Mouse (Mus musculus) MEL (cell line): ENCODE data around the gene Fut8. TPM values are rescaled to one million over a fixed set of nuclear protein-coding genes. Genes with fewer than 3 reads are reported as not detected.

Source experiments
- DNase-seq: peaks from one replicate; pipeline ENCODE4 v3.0.0; 2011; ENCODE audit warnings: low read depth, low spot score
- H3K27ac ChIP-seq: 2 replicates; pipeline ENCODE4 v1.5.1; 2012; ENCODE audit warnings: low read depth, mild to moderate bottlenecking, control low read depth, low read length, moderate library complexity; ENCODE audit not compliant: control insufficient read depth
- H3K27me3 ChIP-seq, 2 experiments: fragments of 150-350 bp in 1 of 2; sonication (generic) in 1 of 2; 2 replicates each; pipeline ENCODE4 v1.6.1; 2012; ENCODE audit warnings: low read length in 2 of 2, mild to moderate bottlenecking in 2 of 2, improper control_type of control experiment in 1 of 2, moderate library complexity in 1 of 2; ENCODE audit not compliant: insufficient read depth in 2 of 2, control insufficient read depth in 1 of 2
- H3K36me3 ChIP-seq, 2 experiments: 2 replicates each; pipeline ENCODE4 v1.6.1; 2012 to 2014; ENCODE audit warnings: low read length in 2 of 2, improper control_type of control experiment in 1 of 2, inconsistent platforms in 1 of 2, mild to moderate bottlenecking in 1 of 2; ENCODE audit not compliant: insufficient read depth in 2 of 2, control insufficient read depth in 1 of 2
- H3K4me1 ChIP-seq, 2 experiments: fragments of 150-350 bp in 1 of 2; sonication (generic) in 1 of 2; 2 replicates each; pipeline ENCODE4 v1.6.1; 2012; ENCODE audit warnings: low read length in 2 of 2, improper control_type of control experiment in 1 of 2, mild to moderate bottlenecking in 1 of 2; ENCODE audit not compliant: insufficient read depth in 2 of 2, control insufficient read depth in 1 of 2
- H3K4me3 ChIP-seq, 2 experiments: fragments of 150-350 bp in 1 of 2; sonication (generic) in 1 of 2; 2 replicates each; pipeline ENCODE4 v1.5.1; 2012; ENCODE audit warnings: low read depth in 2 of 2, low read length in 2 of 2, mild to moderate bottlenecking in 2 of 2, moderate library complexity in 2 of 2, control low read depth in 1 of 2, improper control_type of control experiment in 1 of 2; ENCODE audit not compliant: control insufficient read depth in 1 of 2, insufficient read depth in 1 of 2
- H3K79me2 ChIP-seq: 2 replicates; pipeline ENCODE4 v1.6.1; 2012; ENCODE audit warnings: mild to moderate bottlenecking, low read length, moderate library complexity; ENCODE audit not compliant: control insufficient read depth, poor library complexity, insufficient read depth
- H3K9ac ChIP-seq: 2 replicates; pipeline ENCODE4 v1.6.1; 2012; ENCODE audit warnings: low read depth, mild to moderate bottlenecking, control low read depth, low read length, moderate library complexity; ENCODE audit not compliant: control insufficient read depth, poor library complexity, severe bottlenecking
- H3K9me3 ChIP-seq: fragments of 150-350 bp; sonication (generic); replicated peaks from 2 replicates; pipeline ENCODE4 v1.6.1; 2012; ENCODE audit warnings: mild to moderate bottlenecking, low read length, improper control_type of control experiment, moderate library complexity; ENCODE audit not compliant: insufficient read depth
- CHD2 ChIP-seq: IDR thresholded peaks from 2 replicates; pipeline ENCODE4 v1.6.1; 2011; ENCODE audit warnings: low read length, improper control_type of control experiment
- CTCF ChIP-seq, 3 experiments: IDR thresholded peaks in 2 of 3; conservative IDR thresholded peaks in 1 of 3; 2 replicates each; pipeline ENCODE4 v1.5.1; 2011 to 2012; ENCODE audit warnings: low read length in 3 of 3, low read depth in 2 of 3, mild to moderate bottlenecking in 2 of 3, improper control_type of control experiment in 1 of 3, inconsistent platforms in 1 of 3, mixed read lengths in 1 of 3, moderate library complexity in 1 of 3; ENCODE audit not compliant: control insufficient read depth in 1 of 3, insufficient read depth in 1 of 3, poor library complexity in 1 of 3, severe bottlenecking in 1 of 3
- E2F4 ChIP-seq: IDR thresholded peaks from 2 replicates; pipeline ENCODE4 v1.6.1; 2011; ENCODE audit warnings: low read depth, low read length, improper control_type of control experiment, borderline replicate concordance
- ETS1 ChIP-seq: IDR thresholded peaks from 2 replicates; pipeline ENCODE4 v1.6.1; 2012; ENCODE audit warnings: low read depth, mild to moderate bottlenecking, inconsistent platforms, low read length, improper control_type of control experiment, moderate library complexity
- GATA1 ChIP-seq: IDR thresholded peaks from 2 replicates; pipeline ENCODE4 v1.6.1; 2011; ENCODE audit warnings: low read depth, low read length, improper control_type of control experiment
- HCFC1 ChIP-seq: IDR thresholded peaks from 2 replicates; pipeline ENCODE4 v1.6.1; 2012; ENCODE audit warnings: low read depth, mild to moderate bottlenecking, inconsistent platforms, low read length, improper control_type of control experiment, moderate library complexity
- MAX ChIP-seq: IDR thresholded peaks from 2 replicates; pipeline ENCODE4 v1.6.1; 2011; ENCODE audit warnings: low read length, improper control_type of control experiment
- MXI1 ChIP-seq: IDR thresholded peaks from 2 replicates; pipeline ENCODE4 v1.6.1; 2011; ENCODE audit warnings: mild to moderate bottlenecking, low read depth, low read length, improper control_type of control experiment
- MYC ChIP-seq: IDR thresholded peaks from 2 replicates; pipeline ENCODE4 v1.6.1; 2011; ENCODE audit warnings: low read depth, mild to moderate bottlenecking, low read length, improper control_type of control experiment, moderate library complexity
- POLR2A ChIP-seq, 2 experiments: IDR thresholded peaks; 2 replicates each; pipeline ENCODE4 v1.6.1; 2011 to 2012; ENCODE audit warnings: low read length in 2 of 2, mild to moderate bottlenecking in 2 of 2, control low read depth in 1 of 2, improper control_type of control experiment in 1 of 2, low read depth in 1 of 2, moderate library complexity in 1 of 2; ENCODE audit not compliant: control insufficient read depth in 1 of 2, insufficient read depth in 1 of 2, poor library complexity in 1 of 2
- POLR2AphosphoS2 ChIP-seq: IDR thresholded peaks from 2 replicates; pipeline ENCODE4 v1.6.1; 2011; ENCODE audit warnings: low read length, improper control_type of control experiment
- POLR2AphosphoS5 ChIP-seq: IDR thresholded peaks from 2 replicates; pipeline ENCODE4 v1.6.1; 2012; ENCODE audit warnings: low read depth, borderline replicate concordance, mild to moderate bottlenecking, inconsistent platforms, low read length, moderate library complexity, mixed read lengths
- RCOR1 ChIP-seq: IDR thresholded peaks from 2 replicates; pipeline ENCODE4 v1.6.1; 2012; ENCODE audit warnings: low read depth, mild to moderate bottlenecking, inconsistent platforms, low read length, improper control_type of control experiment
- SIN3A ChIP-seq: IDR thresholded peaks from 2 replicates; pipeline ENCODE4 v1.6.1; 2012; ENCODE audit warnings: low read length, improper control_type of control experiment, inconsistent platforms
- UBTF ChIP-seq: IDR thresholded peaks from 2 replicates; pipeline ENCODE4 v1.6.1; 2012; ENCODE audit warnings: low read depth, mild to moderate bottlenecking, inconsistent platforms, low read length, improper control_type of control experiment, moderate library complexity, borderline replicate concordance; ENCODE audit not compliant: insufficient read depth
- USF1 ChIP-seq: IDR thresholded peaks from 2 replicates; pipeline ENCODE4 v1.6.1; 2014; ENCODE audit warnings: low read depth, mild to moderate bottlenecking, inconsistent platforms, low read length, improper control_type of control experiment, moderate library complexity
- USF2 ChIP-seq, 2 experiments: IDR thresholded peaks; 2 replicates each; pipeline ENCODE4 v1.6.1; 2011 to 2012; ENCODE audit warnings: improper control_type of control experiment in 2 of 2, low read length in 2 of 2, borderline replicate concordance in 1 of 2, inconsistent platforms in 1 of 2, low read depth in 1 of 2, mild to moderate bottlenecking in 1 of 2; ENCODE audit not compliant: insufficient read depth in 1 of 2
- ZC3H11A ChIP-seq: IDR thresholded peaks from 2 replicates; pipeline ENCODE4 v1.6.1; 2012; ENCODE audit warnings: low read depth, mild to moderate bottlenecking, inconsistent platforms, low read length, improper control_type of control experiment
- ZMIZ1 ChIP-seq: IDR thresholded peaks from 2 replicates; pipeline ENCODE4 v1.6.1; 2012; ENCODE audit warnings: low read depth, mild to moderate bottlenecking, inconsistent platforms, low read length, improper control_type of control experiment, moderate library complexity
- polyA plus RNA-seq, 2 experiments: library from polyadenylated mRNA; stranded (reverse) in 1 of 2; unstranded in 1 of 2; fragments of >175 nt in 1 of 2; fragments of >200 nt in 1 of 2; gene quantifications; 2 replicates each; pipeline versions ENCODE4 v1.2.1 to v1.2.4; 2012; ENCODE audit warnings: low replicate concordance in 2 of 2, low read depth in 1 of 2; ENCODE audit not compliant: insufficient read length in 2 of 2, insufficient read depth in 1 of 2, missing spikeins in 1 of 2
- total RNA-seq: library from RNA; depleted of rRNA; stranded (reverse); fragments of 300-350 nt; gene quantifications from 2 replicates; pipeline ENCODE4 v1.2.3, GENCODE M21; 2012

Gene Fut8
- total and polyA plus RNA-seq, 3 experiments = 61.3 to 90.0 (median 73.7) TPM

- H3K27me3 ChIP-seq = no peaks in the 10 kb centered on the region
These were observed 269.8 kb downstream of the Fut8 start for GRCm38 (mm10) chr12:77507770-77508169.

GRCm38 (mm10) chr12:77510758-77511157 lies 272.8 kb downstream of the Fut8 start:
- TF ChIP-seq CTCF (IDR thresholded peaks at IDR 0.05 in 2 of 3, conservative IDR thresholded peaks at IDR 0.05 in 1 of 3; ENCODE audit: control insufficient read depth in 1 of 3, insufficient read depth in 1 of 3, low read depth in 2 of 3, low read length in 3 of 3, poor library complexity in 1 of 3, severe bottlenecking in 1 of 3) = no peak
- TF ChIP-seq GATA1 = no peak
- no peak for TF ChIP-seq RCOR1
- no peak for TF ChIP-seq MYC
- no peak for TF ChIP-seq MAX
- no peak for TF ChIP-seq SIN3A
- TF ChIP-seq ETS1 = no peak
- no peak for TF ChIP-seq POLR2A (IDR thresholded peaks at IDR 0.05; ENCODE audit: control insufficient read depth in 1 of 2, insufficient read depth in 1 of 2, low read depth in 1 of 2, low read length in 2 of 2, poor library complexity in 1 of 2)
- no peak for TF ChIP-seq E2F4
- no peak for TF ChIP-seq HCFC1
- no peak for TF ChIP-seq CHD2
- H3K36me3 ChIP-seq = no peaks in the 10 kb centered on the region
- DNase-seq = no peak

More at GRCm38 (mm10) chr12:77507770-77508169, 269.8 kb downstream of the Fut8 start:
- no peak overlapping the region for H3K9ac ChIP-seq
- H3K36me3 ChIP-seq = no peaks in the 10 kb centered on the region
- no peak overlapping the region for H3K27ac ChIP-seq
- H3K9me3 ChIP-seq = no peaks in the 10 kb centered on the region
- no peak for DNase-seq
- TF ChIP-seq POLR2A (IDR thresholded peaks at IDR 0.05; ENCODE audit: control insufficient read depth in 1 of 2, insufficient read depth in 1 of 2, low read depth in 1 of 2, low read length in 2 of 2, poor library complexity in 1 of 2) (no peak), ZMIZ1 (no peak), UBTF (no peak), POLR2AphosphoS2 (no peak), POLR2AphosphoS5 (no peak), MYC (no peak), USF1 (no peak), USF2 (IDR thresholded peaks at IDR 0.05; ENCODE audit: borderline replicate concordance in 1 of 2, insufficient read depth in 1 of 2, low read depth in 1 of 2, low read length in 2 of 2) (no peak), ZC3H11A (no peak), MXI1 (no peak)
- H3K4me1 ChIP-seq = no peaks in the 10 kb centered on the region
- H3K79me2 ChIP-seq = no peaks in the 10 kb centered on the region
- no peak overlapping the region for H3K4me3 ChIP-seq

More at GRCm38 (mm10) chr12:77510758-77511157, 272.8 kb downstream of the Fut8 start:
- H3K27ac ChIP-seq = no peak overlapping the region
- no peak overlapping the region for H3K4me3 ChIP-seq
- no peaks in the 10 kb centered on the region for H3K27me3 ChIP-seq
- no peaks in the 10 kb centered on the region for H3K4me1 ChIP-seq
- H3K9ac ChIP-seq = no peak overlapping the region
- no peaks in the 10 kb centered on the region for H3K79me2 ChIP-seq
- H3K9me3 ChIP-seq = no peaks in the 10 kb centered on the region
